Mouse (Mus musculus) G1E (cell line): ENCODE measurements around the gene Zgpat.

ENCODE experiments used
- CTCF ChIP-seq: IDR thresholded peaks from 2 replicates; pipeline ENCODE4 v1.5.1; 2012; ENCODE audit warnings: low read depth, low read length, inconsistent platforms, mixed read lengths
- GATA1 ChIP-seq: IDR thresholded peaks from 2 replicates; pipeline ENCODE4 v1.6.1; 2012; ENCODE audit warnings: borderline replicate concordance, low read length, inconsistent platforms, mixed read lengths
- GATA2 ChIP-seq: IDR thresholded peaks from 2 replicates; pipeline ENCODE4 v1.6.1; 2012; ENCODE audit warnings: low read depth, low read length, inconsistent platforms, borderline replicate concordance
- POLR2AphosphoS5 ChIP-seq: IDR thresholded peaks from 2 replicates; pipeline ENCODE4 v1.6.1; 2012; ENCODE audit warnings: low read depth, low read length, inconsistent platforms; ENCODE audit not compliant: insufficient replicate concordance

DNA sequence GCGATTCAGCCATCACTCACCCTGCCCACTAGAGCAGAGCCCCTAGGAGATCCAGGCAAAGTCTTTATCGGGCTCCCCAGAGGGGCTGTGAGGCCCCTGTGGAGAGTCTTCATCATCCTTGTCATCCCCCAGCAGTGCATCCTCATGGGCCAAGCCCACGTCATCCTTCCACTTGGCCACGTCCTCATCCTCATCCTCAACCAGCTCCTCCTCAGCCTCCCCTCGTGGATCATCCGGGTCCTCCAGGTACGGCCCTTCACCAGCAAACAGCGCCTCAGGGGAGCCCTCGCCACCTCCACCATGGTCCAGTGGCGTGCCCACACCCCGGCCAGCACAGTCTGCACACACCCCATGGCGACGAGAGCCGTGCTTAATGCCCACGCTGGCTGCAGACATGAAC is 26.3 kb downstream of the Zgpat start:
- TF ChIP-seq CTCF (no peak), POLR2AphosphoS5 (no peak), GATA1 (no peak), GATA2 (no peak)
